Mouse (Mus musculus) embryonic fibroblast, embryonic 13.5 days (primary cell): ENCODE measurements at regions not wholly inside any gene's neighbourhood (a gene's known extent, or its start where the extent isn't known, plus 50 kb on each side); places are given as distances from the start of the nearest gene placed in this dataset.

Source experiments
- CTCF ChIP-seq: IDR thresholded peaks from 2 replicates; pipeline ENCODE4 v1.5.1; 2011; ENCODE audit warnings: mild to moderate bottlenecking, control low read depth, low read length, moderate library complexity, borderline replicate concordance; ENCODE audit not compliant: insufficient read depth
- POLR2A ChIP-seq: IDR thresholded peaks from 2 replicates; pipeline ENCODE4 v1.6.1; 2011; ENCODE audit warnings: low read depth, mild to moderate bottlenecking, control low read depth, low read length, moderate library complexity

DNA sequence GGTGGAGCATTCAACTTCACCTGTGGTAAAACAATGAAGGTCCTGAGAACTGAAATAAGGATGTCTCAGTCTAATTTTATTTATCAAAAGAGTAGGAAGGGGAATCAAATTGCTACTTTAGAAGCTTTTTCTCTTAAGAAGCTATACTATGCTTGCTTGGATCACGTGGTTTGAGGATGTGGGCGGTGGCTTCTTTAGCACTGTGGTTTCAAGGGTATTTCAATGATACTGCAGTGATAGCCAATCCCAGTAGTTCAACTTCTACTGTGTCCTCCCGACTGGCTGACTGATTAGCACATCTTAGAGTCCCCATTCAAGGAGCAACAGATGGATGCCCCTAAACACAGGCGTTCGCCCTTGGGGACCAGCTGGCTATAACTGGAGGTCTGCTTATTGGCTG lies 575.6 kb downstream of the Vrk1 start:
- TF ChIP-seq POLR2A (no peak), CTCF (no peak)
